Mouse (Mus musculus) cerebellum, adult 9-10 months (tissue): Measurements from ENCODE around the gene Ctsa.
A peak's percentile ranks its signal among the peaks of the same experiment; 100 is the strongest.
"Not testable (repeated sequence)": the region's sequence is repeated elsewhere in the genome, so short reads cannot be mapped to it uniquely, and the experiment has no call there.

Experiments
- DNase-seq: peaks from one replicate; pipeline ENCODE4 v3.0.0; 2022

Ctsa gene

DNA sequence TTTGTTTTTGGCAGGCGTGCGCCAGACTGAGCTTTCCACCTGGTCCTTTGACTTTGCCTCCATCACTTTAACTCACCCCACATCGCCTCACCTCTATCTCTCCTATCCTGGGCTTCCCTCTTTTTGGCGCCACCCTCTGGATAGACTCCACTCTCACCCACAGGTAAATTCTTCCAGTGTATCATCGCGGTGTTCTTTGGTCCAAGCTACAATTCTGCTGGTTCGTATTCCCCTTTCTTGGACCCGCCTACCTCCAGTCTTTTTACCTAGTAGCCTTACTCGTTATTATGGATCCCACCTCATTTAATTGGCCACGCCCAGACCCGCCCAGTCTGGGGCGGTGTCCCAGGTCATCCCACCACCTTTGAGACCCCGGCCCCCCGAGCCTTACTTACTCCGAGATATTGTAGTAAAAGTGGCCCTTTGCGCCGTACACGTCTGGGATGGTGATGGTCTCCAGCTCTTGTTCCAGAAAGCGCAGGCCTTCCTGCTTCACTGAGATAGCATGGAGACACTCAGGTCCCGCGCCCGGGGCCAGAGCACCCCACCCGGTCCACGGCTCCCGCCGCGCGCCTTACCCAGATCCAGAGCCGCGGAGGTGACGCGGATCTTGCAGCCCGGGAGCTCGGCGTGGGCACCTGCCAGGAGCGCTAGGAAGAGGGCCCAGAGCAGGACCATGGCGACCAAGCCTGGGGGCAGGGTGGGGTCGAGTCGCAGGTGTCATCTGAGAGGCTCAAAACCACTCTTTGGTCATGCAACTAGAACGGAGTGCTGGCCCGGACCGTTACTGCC, 23.8 kb downstream of the Ctsa start:
- peak; percentile 55 for DNase-seq

DNA sequence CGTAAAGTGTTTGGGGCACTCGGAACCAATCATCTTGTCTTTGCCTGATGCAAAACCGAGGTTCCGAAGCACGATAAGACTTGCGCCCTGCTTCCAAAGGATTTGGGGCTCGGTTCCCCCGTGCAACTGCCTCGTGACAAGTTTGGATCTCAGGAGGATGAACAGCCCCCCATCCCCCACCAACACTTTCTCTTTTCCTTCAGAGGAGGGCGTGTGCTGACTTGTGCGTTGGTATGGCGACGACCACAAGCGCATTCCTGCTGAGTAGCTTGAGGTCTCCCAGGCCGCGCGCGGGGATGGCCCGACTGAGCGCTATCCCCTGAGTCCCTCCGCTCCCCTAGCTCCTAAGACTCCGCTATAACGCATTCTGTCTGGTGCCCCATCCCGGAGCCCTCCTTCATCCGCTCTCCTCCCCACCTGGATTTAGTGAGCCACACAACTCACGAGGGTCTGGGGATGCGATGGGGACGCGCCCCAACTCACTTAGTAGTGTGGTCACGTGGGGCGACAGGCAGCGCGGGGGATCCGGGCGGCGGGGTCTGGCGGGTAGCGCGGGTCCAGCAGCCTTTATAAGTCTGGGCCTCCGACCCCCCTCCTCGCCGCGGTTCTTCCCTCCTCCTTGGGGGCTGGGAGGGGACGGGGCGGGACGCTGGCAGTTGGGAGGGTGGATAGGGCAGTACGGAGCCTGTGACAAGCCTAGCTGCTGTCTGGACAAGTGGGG, 24.6 kb downstream of the Ctsa start, which contains the start of gene Pltp:
Pltp (minus strand) TSS at position 611 of the 721 bp plus-strand sequence.
- DNase-seq = no peak

DNA sequence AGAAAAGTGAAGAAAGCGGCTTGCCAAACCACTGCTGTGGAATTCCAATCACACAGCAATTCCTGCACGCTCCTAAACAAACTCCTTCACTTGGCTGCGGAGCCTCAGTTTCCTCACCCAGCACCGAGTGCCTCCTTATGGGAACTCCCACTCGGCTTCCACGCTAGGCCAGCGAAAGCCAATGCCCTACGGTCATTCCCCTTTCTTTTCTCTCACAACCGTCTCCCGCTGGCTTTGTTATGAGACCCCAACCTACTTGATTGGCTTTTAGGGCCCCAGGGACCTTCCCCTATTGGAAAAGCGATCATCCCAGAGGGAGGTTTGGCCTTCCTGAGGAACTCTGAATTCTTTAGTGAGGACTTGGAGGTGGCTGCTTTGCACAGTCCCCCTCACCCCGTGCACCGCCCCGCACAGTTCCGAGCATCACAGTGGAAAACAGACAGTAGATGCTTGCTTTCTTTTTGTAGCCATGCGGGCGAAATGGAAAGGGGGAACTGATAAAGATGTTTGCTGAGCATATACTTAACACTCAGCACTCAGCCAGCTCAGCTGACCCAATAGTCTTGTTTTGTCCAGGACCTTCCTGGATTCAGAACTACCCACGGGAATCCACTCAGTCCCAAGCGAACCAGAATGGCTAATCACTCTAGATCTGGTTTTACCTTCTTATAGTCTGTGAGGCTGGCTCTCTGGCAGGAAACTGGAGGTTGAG, 25.3 kb downstream of the Ctsa start:
- no peak for DNase-seq

- no peak for DNase-seq
Measured at GRCm38 (mm10) chr2:164859155-164859554, 26.5 kb downstream of the Ctsa start.

- DNase-seq = no peak
Measured at GRCm38 (mm10) chr2:164859640-164860432, 27.2 kb downstream of the Ctsa start.

DNA sequence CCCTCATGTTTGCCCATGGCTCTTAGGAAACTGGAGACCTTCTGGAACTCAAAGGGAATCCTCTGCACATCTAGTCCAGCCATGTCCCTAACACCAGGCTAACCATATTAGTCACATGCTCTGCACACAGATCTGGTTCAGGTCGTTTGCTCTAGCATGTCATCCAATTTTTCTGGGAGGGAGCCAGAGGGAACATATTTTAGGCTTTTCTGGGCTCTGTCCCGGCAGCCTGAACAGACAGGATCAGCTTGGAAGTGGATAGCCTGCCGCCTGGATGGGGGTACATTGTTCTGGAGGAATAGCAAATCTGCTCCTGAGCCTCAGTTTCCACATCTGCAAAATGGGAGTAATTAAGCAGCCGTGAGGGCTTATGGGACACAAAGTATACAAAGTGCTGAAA, 28.4 kb downstream of the Ctsa start:
- DNase-seq = no peak

- DNase-seq = no peak
Measured at GRCm38 (mm10) chr2:164862179-164862861, 29.6 kb downstream of the Ctsa start.

GRCm38 (mm10) chr2:164863411-164863810, 30.7 kb downstream of the Ctsa start:
- DNase-seq = not testable (repeated sequence)

DNA sequence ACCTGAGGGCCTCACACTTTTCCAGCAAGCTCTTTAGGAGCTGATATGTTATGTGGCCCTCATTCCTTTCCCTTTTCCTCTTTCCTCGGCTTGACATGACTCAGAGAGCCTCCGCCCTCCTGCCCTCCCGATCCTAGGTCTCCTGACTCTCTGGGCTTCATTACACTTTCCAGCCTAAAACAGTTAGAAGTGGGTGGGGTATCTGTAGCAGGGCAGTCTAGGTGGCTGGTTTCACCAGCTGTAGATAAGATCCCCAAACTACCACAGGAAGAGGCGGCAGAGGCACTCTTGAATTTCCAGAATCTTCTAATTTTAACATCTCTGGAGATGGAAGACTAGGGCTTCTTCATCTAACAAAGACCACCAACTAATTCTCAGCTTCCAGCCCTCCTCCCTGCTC, 31.9 kb downstream of the Ctsa start:
- DNase-seq = no peak

DNA sequence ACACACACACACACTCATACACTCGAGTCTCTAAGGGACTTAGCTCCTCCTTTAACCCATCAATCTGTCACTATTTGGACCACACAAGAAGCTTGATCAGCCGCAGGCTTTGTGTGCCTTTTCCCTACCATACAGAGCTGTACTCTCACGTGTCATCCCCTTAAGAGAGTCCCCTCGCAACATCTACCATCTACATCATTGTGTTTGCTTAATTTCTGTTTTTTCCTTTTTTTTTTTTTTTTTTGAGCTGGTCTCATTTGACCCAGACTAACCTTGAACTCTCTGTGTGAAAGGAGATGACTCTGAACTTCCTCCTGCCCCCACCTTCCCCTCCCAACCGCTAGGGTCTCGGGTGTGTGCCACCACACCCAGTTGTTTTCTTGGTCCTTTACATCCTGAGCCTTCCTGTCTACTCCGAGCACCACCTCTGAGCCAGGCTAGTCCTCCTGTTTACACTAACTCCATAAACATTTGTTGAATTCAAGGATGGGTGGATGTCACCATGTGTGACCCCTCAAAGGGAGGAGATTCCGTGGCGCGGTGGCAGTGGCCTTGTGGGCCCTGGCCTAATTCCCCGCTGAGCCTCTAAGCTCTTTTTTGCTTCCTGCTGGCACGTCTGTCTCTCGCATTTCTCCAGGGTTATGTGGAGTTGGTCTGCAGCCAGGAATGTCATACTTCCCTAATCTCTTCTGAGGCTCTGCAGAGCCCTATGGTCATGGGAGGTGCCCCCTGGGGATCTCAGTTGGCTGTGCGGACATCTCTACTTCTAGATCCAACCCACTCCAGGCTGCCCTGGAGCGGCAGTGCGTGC, 34.3 kb downstream of the Ctsa start:
- DNase-seq = no peak

DNA sequence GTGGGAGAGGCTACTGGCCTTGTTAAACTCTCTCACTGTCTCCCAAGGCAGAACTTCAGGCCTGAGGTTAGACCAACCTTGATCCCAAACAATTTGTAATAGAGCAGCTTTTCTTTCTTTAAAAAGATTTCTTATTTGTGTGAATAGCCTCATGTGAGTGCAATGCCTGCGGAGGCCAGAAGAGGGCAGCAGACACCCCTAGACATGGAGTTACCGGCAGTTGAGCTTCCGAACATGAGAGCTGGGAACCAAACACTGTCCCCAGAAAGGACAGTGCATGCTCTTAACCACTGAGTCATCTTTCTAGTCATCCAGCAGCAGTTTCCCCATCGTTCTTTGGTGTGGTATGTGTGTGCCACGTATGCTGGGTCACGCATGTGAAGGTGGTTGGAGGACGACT, 34.9 kb downstream of the Ctsa start:
- no peak for DNase-seq

DNA sequence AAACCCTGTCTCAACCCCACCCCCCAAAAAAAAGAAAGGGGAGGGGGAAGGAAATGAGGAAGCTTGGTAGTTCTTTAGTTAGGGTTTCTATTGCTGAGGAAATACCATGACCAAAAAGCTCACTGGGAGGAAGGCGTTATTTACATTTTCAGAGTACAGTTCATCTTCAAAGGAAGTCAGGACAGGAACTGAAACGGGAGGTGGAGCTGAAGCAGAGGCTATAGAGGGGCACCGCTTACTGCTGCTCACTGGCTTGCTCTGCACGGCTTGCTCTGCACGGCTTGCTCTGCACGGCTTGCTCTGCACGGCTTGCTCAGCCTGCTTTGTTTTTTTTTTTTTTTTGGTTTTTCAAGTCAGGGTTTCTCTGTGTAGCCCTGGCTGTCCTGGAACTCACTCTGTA, 35.8 kb downstream of the Ctsa start:
- DNase-seq = no peak

GRCm38 (mm10) chr2:164871602-164872303, 39.1 kb downstream of the Ctsa start:
- no peak for DNase-seq

DNA sequence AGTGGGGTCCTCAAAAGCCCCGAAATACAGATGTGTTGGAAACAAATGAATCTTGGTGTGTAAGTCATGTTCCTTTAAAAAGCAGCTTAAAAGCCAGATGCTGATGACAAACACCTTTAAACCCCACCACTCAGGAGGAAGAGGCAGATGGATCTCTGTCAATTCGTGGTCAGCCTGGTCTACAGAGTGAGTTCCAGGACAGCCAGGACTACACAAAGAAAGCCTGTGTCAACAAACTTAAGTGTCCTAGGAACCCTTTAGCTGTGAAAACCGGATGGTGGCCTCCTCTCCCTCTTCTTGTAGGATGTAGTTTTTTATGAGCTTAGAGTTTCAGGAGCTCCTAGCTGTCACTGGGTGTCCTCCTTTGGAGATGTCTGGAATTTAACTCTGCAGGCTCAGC, 40.9 kb downstream of the Ctsa start:
- DNase-seq = no peak

GRCm38 (mm10) chr2:164874239-164874769, 41.6 kb downstream of the Ctsa start:
- DNase-seq = no peak

GRCm38 (mm10) chr2:164875648-164876047, 43.0 kb downstream of the Ctsa start:
- not testable (repeated sequence) for DNase-seq

- DNase-seq = peak; percentile 56
Measured at GRCm38 (mm10) chr2:164877376-164878215, 44.9 kb downstream of the Ctsa start.

- DNase-seq = peak; percentile 86
Measured at GRCm38 (mm10) chr2:164878509-164879227, 46.0 kb downstream of the Ctsa start.

DNA sequence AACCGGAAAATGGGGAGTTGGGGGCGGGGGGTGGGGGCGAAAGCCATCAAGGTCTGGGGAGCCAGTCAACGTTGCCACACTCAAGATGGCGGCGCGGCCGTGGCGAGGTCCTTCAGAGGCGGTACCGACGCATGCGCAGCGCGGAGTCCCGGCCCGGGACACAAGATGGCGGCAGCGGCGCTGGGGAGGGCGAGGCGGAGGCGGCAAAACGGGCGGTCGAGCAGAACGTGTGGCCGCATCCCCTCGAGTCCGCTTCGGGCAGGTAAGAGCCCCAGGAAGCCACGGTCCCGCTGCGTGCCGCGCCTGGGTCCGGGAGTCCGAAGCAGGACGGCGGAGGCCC, 46.5 kb downstream of the Ctsa start, which contains the start of gene Pcif1:
Pcif1 (plus strand) TSS at position 77 of the 340 bp plus-strand sequence.
- peak; percentile 95 for DNase-seq
